Comparison of ENCODE assay signal across 8 mouse cellular contexts in the genomic region with DNA sequence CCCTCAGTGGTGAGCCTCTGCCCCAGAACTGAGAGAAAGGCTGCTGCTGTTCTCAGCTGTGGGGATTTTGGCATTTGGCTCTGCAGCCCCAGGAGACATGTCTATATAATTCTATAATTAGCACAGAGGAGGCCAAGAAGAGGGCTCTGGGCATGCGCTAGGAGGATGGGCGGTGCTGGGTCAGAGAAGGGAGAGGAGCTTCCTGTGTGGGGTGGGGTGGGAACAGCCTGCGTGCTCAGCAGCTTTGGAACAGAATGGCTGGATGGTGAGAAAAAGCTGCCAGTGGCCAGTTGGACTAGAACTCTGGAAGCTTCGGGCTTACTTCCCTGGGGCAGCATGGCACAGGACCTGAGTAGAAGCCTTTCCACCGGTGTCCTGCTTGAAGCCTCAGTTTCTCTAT. TPM values are rescaled to one million over a fixed set of nuclear protein-coding genes. Genes with fewer than 3 reads are reported as not detected.
DNase-seq lines count a peak whose midpoint lies in the region; ATAC-seq lines count a peak whose summit lies in the region.

No protein-coding gene starts in this region.

- no peaks in the 10 kb centered on the region for H3K9me3 ChIP-seq in midbrain, embryonic 10.5 days (replicated peaks)
- no peaks in the 10 kb centered on the region for H3K9me3 ChIP-seq in midbrain, embryonic 15.5 days
- no peaks in the 10 kb centered on the region for H3K9me3 ChIP-seq in heart, embryonic 13.5 days
- H3K9me3 ChIP-seq in midbrain, embryonic 13.5 days: no peaks in the 10 kb centered on the region

- no peak overlapping the region for H3K4me2 ChIP-seq in midbrain, embryonic 15.5 days
- peak overlapping the region; percentile 50 for H3K4me2 ChIP-seq in heart, embryonic 13.5 days
- H3K4me2 ChIP-seq in midbrain, embryonic 13.5 days (replicated peaks): no peak overlapping the region

- H3K4me1 ChIP-seq in midbrain, embryonic 10.5 days: peaks cover 7% of the 10 kb centered on the region; the same call in 1 of the 2 replicates
- H3K4me1 ChIP-seq in midbrain, embryonic 15.5 days: no peaks in the 10 kb centered on the region
- peaks cover 48% of the 10 kb centered on the region for H3K4me1 ChIP-seq in heart, embryonic 13.5 days
- H3K4me1 ChIP-seq in midbrain, embryonic 13.5 days (replicated peaks): peaks cover 13% of the 10 kb centered on the region

- H3K4me3 ChIP-seq in midbrain, embryonic 10.5 days: no peak overlapping the region
- no peak overlapping the region for H3K4me3 ChIP-seq in midbrain, embryonic 15.5 days
- H3K4me3 ChIP-seq in heart, embryonic 13.5 days: no peak overlapping the region
- H3K4me3 ChIP-seq in midbrain, embryonic 13.5 days (replicated peaks): no peak overlapping the region

- WGBS in midbrain, embryonic 10.5 days: 76% methylated on average over 5 of the region's 5 CpGs
- WGBS in midbrain, embryonic 15.5 days: 63% methylated on average over 5 of the region's 5 CpGs
- WGBS in heart, embryonic 13.5 days: 30% methylated on average over 5 of the region's 5 CpGs
- WGBS in midbrain, embryonic 13.5 days: 78% methylated on average over 5 of the region's 5 CpGs

- no peak overlapping the region for H3K9ac ChIP-seq in midbrain, embryonic 15.5 days
- H3K9ac ChIP-seq in heart, embryonic 13.5 days: peak overlapping the region; percentile 69
- H3K9ac ChIP-seq in midbrain, embryonic 13.5 days (replicated peaks): peak overlapping the region; percentile 40; the same call in 1 of the 2 replicates

- ATAC-seq in midbrain, embryonic 15.5 days (replicated peaks): no peak
- ATAC-seq in heart, embryonic 13.5 days (ENCODE audit: extremely low read depth, insufficient number of reproducible peaks, low FRiP score, low TSS enrichment): peak; percentile 64; the same call in 1 of the 2 replicates
- ATAC-seq in midbrain, embryonic 13.5 days: 0 out of 2 replicates have a peak, but pooled peaks have one; percentile 53
- no peak for ATAC-seq in erythroid progenitor cell, adult 5-6 weeks (replicated peaks; ENCODE audit: low FRiP score, poor library complexity, severe bottlenecking)

- no peaks in the 10 kb centered on the region for H3K36me3 ChIP-seq in midbrain, embryonic 10.5 days
- H3K36me3 ChIP-seq in midbrain, embryonic 15.5 days (replicated peaks): no peaks in the 10 kb centered on the region
- no peaks in the 10 kb centered on the region for H3K36me3 ChIP-seq in heart, embryonic 13.5 days
- H3K36me3 ChIP-seq in midbrain, embryonic 13.5 days: no peaks in the 10 kb centered on the region

- H3K27me3 ChIP-seq in midbrain, embryonic 10.5 days (ENCODE audit: low read depth, poor library complexity, severe bottlenecking): no peaks in the 10 kb centered on the region
- no peaks in the 10 kb centered on the region for H3K27me3 ChIP-seq in midbrain, embryonic 15.5 days (replicated peaks)
- H3K27me3 ChIP-seq in heart, embryonic 13.5 days (replicated peaks): no peaks in the 10 kb centered on the region
- no peaks in the 10 kb centered on the region for H3K27me3 ChIP-seq in midbrain, embryonic 13.5 days

- H3K27ac ChIP-seq in midbrain, embryonic 10.5 days (replicated peaks): 0 out of 2 replicates have a peak overlapping the region, but pooled peaks have one; percentile 18
- no peak overlapping the region for H3K27ac ChIP-seq in midbrain, embryonic 15.5 days
- peak overlapping the region; percentile 90 for H3K27ac ChIP-seq in heart, embryonic 13.5 days (replicated peaks)
- H3K27ac ChIP-seq in midbrain, embryonic 13.5 days: peak overlapping the region; percentile 36; the same call in 1 of the 2 replicates

- DNase-seq in midbrain, embryonic 10.5 days (ENCODE audit: low spot score): no peak
- DNase-seq in adrenal gland, postnatal 25 days: peak; percentile 64
- DNase-seq in kidney, postnatal 36 days: peak; percentile 79 to 80
- peak; percentile 68 for DNase-seq in thymus, postnatal 25 days

RNA-seq across cellular contexts. Expression of a gene that starts 12.6 kb away (rescaled TPM):
- 189 and 265 TPM in 2 replicates for polyA plus RNA-seq in midbrain, embryonic 10.5 days (2016; fragmentation: Nextera tagmentation; extraction: Ambion mirVana)
- polyA plus RNA-seq in midbrain, embryonic 15.5 days (2015; fragmentation: Nextera tagmentation; extraction: Ambion mirVana): 661 and 666 TPM in 2 replicates
- total RNA-seq in adrenal gland, postnatal 25 days (2021): 118 and 144 TPM in 2 replicates
- 95.2 and 103 TPM in 2 replicates for polyA plus RNA-seq in heart, embryonic 13.5 days (2015; fragmentation: Nextera tagmentation; extraction: Ambion mirVana)
- polyA plus RNA-seq in midbrain, embryonic 13.5 days (2015; fragmentation: Nextera tagmentation; extraction: Ambion mirVana): 545 and 546 TPM in 2 replicates
- 18.0 and 31.7 TPM in 2 replicates for total RNA-seq in erythroid progenitor cell, adult 5-6 weeks (2015; ENCODE audit: low replicate concordance)
- 38.2 and 63.6 TPM in 2 replicates for total RNA-seq in erythroid progenitor cell, adult 5-6 weeks (2017; ENCODE audit: low replicate concordance)

RNA-seq across cellular contexts. Expression of a gene that starts 33.0 kb away (rescaled TPM):
- polyA plus RNA-seq in midbrain, embryonic 10.5 days (2016; fragmentation: Nextera tagmentation; extraction: Ambion mirVana): 59.8 and 59.9 TPM in 2 replicates
- polyA plus RNA-seq in midbrain, embryonic 15.5 days (2015; fragmentation: Nextera tagmentation; extraction: Ambion mirVana): 51.9 and 55.3 TPM in 2 replicates
- 69.6 and 71.2 TPM in 2 replicates for total RNA-seq in adrenal gland, postnatal 25 days (2021)
- 41.0 and 45.5 TPM in 2 replicates for polyA plus RNA-seq in heart, embryonic 13.5 days (2015; fragmentation: Nextera tagmentation; extraction: Ambion mirVana)
- 59.5 and 59.6 TPM in 2 replicates for polyA plus RNA-seq in midbrain, embryonic 13.5 days (2015; fragmentation: Nextera tagmentation; extraction: Ambion mirVana)
- 8.4 and 22.7 TPM in 2 replicates for total RNA-seq in erythroid progenitor cell, adult 5-6 weeks (2015; ENCODE audit: low replicate concordance)
- total RNA-seq in erythroid progenitor cell, adult 5-6 weeks (2017; ENCODE audit: low replicate concordance): 4.8 and 11.3 TPM in 2 replicates

RNA-seq across cellular contexts. Expression of a gene that starts 33.0 kb away (rescaled TPM):
- 57.2 and 62.0 TPM in 2 replicates for polyA plus RNA-seq in midbrain, embryonic 10.5 days (2016; fragmentation: Nextera tagmentation; extraction: Ambion mirVana)
- polyA plus RNA-seq in midbrain, embryonic 15.5 days (2015; fragmentation: Nextera tagmentation; extraction: Ambion mirVana): 71.7 and 73.1 TPM in 2 replicates
- 34.8 and 36.2 TPM in 2 replicates for total RNA-seq in adrenal gland, postnatal 25 days (2021)
- 35.4 and 41.6 TPM in 2 replicates for polyA plus RNA-seq in heart, embryonic 13.5 days (2015; fragmentation: Nextera tagmentation; extraction: Ambion mirVana)
- 63.9 and 68.2 TPM in 2 replicates for polyA plus RNA-seq in midbrain, embryonic 13.5 days (2015; fragmentation: Nextera tagmentation; extraction: Ambion mirVana)
- total RNA-seq in erythroid progenitor cell, adult 5-6 weeks (2015; ENCODE audit: low replicate concordance): 5.4 and 6.3 TPM in 2 replicates
- total RNA-seq in erythroid progenitor cell, adult 5-6 weeks (2017; ENCODE audit: low replicate concordance): 1.2 and 8.1 TPM in 2 replicates

Comparison
In these comparisons a context has a peak if more than half of its experiments do, and no peak if none do; other contexts are left out.
1. ATAC-seq: peak in heart, embryonic 13.5 days (single experiment) and midbrain, embryonic 13.5 days (single experiment); none in midbrain, embryonic 15.5 days (single experiment) and erythroid progenitor cell, adult 5-6 weeks (single experiment).